Mouse (Mus musculus) right cerebral cortex, postnatal 25 days (tissue): Measurements from ENCODE around the gene Rapgef3.

Experiments used
- DNase-seq: peaks from one replicate; pipeline ENCODE4 v3.0.0; 2022

Gene Rapgef3

DNA sequence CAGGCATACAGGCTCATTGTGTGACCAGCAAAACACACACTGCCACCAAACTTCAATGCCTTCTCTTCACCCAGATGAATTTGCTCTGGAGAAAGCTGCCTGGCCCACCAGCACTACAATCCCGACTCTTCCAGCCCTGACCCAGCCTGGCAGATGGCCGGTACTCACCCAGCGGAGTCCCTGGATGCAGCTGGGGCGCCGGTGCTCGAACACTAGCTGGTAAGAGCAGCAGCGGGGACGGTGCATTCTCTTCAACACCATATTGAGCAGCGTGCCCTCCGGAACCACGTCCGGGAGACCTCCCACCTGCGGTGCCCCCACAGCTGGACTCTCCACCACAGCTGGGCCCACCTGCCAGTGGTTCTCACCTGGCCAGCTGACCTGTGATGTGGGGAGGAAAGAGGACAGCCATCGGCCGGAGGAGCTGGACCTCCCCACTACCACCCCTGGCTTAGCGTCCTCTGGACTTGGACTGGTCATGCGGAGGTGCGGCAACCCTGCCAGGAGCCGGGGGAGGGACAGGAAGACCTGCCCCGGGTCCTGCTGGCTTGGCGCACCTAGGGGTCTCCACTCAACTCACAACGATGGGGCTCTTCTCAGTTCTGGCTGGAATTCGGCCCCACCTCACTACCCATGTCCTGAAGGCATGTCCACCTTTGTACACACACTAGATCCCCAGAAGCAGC, 1.0 kb downstream of the Rapgef3 start:
- DNase-seq: no peak

DNA sequence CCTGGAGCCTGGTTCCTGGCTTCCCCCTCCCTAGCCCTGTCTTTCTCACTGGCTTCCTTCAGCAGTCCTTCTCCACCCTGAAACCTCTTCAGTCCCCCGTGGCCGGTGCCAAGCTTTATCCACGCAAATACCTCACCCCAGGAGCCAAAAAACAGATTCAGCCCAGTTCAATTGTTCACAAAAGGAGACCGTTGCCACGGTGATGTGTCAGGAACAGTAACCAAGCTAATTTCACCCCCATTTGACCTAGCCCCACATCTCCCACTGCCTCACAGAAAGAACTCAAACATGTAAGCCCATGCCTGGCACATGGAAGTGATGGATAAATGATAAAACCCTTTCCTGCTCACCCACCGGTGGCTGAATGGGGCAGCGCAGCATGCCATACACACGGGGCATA, 1.6 kb downstream of the Rapgef3 start:
- DNase-seq: no peak

DNA sequence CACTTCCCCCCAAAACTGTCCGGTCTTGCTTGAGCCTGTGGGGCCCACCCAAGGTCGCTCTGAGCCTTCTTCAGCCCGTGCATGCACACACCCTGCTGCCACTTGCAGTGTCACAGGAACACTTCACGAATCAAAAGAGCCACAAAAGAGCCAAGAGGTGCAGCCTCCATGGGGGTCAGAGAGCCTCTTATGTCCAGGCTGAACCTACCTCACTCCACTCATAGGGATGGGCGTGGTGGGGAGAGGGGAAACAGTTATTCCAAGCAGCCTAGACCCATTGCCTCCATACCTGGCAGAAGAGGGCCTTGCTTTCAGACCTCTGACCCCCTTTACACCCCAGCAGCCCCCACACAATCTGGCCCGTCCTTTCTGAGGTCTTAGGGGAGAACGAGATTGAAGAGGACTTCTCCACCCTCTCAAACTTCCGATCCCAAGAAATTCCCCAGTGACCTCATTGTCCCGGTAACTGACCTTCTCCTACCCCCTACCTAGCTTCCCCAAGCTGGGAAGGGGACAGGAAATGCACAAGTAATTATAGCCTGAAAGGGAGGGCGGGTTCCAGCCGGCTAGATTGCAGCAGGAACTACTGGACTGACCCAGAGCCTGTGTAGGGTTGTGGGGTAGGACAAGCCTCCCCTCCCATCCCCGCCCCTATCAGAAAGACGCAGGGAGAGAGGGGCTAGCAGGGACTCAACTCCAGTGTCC, 2.5 kb downstream of the Rapgef3 start:
- no peak for DNase-seq

DNA sequence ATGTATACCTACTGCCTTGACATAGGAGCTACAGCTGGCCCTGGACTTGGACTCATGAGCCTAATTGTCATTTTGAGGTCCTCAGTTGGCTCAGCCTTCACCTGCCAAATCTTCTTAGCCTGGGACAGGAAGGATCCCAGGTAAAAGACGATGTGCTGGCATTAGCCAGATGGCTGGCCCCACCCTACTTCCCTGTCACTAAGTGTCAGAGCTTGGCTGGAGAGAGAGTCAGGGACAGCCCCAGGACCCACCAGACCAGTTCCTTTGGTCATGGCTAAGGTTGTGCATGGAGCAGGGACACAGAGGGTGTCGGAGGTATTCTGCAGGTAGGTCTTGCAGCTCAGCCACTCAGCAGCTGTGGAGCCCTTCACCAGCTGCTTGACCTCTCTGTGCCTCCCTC, 3.2 kb downstream of the Rapgef3 start:
- no peak for DNase-seq

DNA sequence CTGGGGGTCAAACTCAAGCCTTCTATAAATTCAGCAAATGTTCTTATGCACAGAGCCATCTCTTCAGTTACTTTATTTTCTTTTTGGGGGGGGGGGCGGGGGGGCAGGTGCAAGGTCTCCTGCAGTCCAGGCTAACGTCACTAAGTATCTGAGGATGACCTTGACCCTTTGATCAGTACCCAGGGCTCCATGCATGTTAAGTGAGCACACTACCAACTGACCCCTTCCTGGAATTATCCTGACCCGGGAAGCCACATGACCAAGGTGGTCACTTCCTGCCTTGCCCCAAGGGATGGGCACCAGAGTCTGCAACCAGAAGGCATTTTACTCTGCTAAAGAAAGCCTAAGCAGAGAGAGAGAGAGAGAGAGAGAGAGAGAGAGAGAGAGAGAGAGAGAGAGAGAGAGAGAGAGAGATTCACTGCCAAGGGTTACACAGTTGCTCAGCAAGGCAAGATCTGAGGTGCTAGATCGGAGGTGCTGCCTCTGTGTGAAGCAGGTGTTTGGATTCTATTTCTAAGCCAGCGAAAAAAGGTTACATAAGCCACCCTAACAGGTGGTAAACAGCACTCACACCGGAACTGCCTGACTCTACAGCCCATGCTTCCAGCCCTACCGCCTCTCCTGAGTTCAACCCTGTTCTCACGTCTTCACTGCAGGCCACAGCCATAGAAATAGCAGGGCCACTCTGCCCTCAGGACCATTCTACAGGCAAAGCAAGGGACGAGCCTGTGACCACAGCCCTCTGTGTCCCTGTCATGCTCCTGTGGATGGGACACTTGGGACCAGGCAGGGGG, 4.3 kb downstream of the Rapgef3 start:
- no peak for DNase-seq

DNA sequence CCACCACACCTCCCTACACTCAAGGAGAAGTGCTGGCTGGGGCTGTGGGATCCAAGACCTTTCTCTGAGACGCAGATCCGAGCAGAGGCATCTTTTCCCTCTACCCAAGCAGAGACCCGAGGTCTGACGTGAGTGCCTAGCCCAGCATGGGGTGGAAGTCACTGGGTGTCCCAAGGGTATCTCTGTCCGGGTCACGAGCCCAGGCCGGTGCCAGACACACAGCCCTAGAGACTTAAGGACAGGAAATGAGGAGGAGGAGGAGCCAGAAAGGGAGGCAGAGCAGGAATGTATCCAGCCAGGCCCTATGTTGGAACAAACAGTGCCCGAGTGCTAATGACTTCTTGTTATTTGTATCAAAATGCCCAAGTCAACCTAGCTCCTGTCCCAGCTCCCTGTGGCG, 5.0 kb downstream of the Rapgef3 start:
- no peak for DNase-seq

DNA sequence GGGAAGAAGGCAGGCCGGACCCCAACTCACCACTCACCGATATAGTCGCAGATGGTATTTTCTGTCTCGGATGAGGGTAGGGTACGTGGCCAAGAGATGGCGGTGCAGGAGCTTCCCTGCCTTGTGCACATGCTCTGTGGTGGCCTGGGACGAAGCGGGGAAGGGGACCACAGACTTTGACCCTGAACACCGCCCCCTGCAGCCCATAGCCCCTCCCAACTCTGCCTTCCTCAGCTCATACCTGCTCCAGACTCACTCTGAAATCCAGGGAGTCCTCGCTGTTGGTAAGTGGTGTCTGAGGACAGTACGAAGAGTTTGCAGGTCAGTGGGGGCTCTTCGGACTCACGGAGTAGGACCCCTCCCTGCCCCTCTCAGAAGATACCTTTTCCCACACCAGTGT, 6.3 kb downstream of the Rapgef3 start:
- no peak for DNase-seq

DNA sequence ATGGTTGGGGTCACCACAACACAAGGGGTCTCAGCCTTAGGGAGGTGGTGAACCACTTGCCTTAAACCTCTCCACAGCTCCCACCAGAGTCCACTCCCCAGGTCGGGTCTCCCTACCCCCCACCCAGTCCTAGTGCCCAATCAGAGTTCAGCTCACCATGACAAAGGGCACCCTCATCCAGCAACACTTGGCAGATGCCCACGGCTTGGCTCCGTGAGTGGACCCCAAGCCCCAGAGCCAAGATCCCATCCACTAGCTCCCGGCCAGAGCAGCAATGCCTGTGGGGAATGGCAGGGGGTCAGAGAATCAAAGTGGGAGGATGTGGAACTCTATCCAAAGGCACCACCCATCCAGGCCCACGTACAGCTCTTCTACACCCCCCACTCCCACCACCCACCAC, 6.8 kb downstream of the Rapgef3 start:
- DNase-seq: no peak

DNA sequence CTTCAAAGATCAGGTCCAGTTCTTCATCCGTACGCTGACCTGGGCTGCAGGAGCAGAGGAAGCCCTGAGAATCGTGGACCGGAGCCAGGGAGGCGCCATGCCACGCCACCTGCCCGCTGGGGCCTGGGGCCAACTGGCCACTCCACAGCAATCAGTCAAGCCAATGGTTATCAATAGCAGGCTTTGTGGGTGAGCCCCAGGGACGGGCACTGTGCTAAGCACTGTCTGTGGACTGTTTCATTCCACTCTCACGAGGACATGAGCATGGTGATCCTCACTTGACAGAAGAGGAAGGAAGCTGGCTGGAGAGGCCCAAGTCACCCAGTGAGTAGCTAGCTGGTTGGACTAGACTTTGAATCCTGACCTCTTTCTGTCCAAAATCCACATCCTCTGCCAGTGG, 7.8 kb downstream of the Rapgef3 start:
- DNase-seq: peak; percentile 55

DNA sequence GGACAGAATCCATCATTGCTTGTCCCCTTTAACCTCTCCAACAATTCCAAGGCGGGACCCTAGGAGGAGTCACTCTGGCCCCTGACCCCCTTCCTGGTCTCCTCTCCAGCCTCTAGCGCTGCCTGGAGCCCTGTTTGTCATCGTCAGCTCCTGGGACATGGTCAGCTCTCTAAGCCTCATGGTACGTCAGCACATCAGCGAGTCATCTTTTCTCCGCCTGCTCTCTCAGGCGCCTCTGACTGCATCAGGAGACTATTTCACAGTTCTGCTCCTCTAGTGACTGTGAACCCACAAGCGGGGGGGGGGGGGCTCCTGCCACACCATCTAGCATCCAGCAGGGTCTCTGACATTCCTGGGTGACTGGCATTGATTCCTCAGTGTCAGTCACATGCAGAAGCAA, 12.4 kb downstream of the Rapgef3 start:
- no peak for DNase-seq

DNA sequence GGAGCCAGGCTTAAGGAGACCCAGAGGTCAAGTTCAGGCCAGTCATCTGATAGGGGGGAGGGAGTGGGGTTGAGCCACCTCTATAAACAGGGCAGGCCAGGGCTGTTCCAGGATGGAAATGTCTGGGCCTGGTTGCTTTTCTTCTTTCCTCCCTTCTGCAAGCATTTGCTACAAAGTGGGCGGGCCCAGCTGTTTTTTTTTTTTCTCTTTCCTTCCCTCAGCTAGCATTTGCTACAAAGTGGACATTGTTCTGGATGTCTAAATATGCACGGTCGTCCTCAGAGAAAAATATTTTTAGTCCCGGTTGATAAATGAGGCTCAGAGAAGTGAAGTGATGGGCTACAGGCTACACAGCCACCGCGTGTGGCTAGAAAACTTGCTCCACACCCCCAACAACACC, 13.3 kb downstream of the Rapgef3 start:
- no peak for DNase-seq

DNA sequence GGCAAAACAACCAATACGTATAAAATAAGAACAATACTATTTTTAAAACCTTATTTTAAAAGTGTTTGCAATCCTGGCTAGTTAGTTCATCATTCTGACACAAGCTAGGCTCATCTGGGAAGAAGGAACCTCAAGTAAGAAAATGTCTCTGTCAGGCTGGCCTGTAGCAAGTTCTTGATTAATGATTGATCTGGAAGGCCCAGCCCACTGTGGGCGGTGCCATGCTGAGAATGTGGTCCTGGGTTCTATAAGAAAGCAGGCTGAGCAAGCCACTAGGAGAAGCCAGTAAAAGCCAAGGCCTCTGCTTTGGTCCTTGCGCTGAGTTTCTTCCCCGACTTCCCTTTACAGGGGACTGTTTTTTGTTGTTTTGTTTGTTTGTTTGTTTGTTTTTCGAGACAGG, 15.3 kb downstream of the Rapgef3 start:
- DNase-seq: no peak

DNA sequence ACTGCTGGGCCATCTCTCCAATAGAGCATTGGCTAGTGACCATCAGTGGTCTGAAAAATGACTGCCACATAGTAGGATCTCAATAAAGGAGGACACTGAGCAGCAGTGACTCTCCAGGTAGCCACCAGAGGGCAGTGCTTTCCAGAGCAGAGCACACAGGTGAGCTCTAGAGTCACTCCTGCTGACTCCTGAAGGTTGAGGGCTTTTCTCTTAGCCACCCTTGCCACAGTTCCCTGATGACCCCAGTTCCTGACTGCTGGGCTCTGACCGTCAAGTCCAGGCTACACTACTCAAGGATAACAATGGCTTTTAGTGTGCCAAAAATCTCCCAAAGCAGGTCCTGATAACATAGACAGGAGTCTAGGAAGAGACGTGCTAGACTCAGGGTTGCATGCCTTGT, 16.1 kb downstream of the Rapgef3 start:
- DNase-seq: no peak

DNA sequence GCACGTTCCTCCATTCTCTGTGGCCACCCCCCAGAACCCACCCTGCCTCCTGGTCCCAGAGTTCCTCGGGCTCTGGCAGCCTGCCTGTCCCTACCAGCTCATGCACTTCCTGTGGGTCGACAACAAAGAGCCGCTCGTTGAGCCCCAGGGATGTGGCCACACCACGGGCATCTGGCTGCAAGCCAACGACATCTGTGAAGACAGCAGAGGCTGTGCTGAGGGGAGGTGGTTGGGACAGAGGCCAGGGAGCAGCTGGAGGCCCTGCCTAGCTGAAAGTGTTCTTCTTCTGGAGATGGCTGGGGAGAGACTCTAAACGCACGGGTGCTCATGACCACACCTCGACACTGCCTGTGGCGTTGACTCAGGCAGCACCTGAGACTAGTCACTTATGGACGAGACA, 17.1 kb downstream of the Rapgef3 start:
- peak; percentile 73 for DNase-seq

DNA sequence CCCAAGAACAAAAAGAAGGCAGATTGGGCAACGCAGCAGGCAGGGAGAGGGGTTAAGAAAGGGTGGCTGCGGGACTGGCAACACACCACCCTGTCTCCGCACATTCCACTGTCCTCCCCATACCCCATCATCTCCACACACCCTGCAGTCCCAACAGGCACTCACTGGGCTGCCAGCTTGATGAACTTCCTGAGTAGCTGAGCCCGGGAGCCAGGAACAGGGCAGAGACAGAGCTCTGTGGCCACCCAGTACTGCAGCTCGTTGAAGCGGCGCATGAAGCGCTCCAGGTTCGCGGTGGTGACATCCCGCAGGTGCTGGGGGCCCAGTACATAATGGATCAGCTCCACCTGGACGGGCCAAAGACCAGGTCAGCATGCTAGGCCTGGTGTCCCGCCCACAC, 17.9 kb downstream of the Rapgef3 start:
- no peak for DNase-seq

DNA sequence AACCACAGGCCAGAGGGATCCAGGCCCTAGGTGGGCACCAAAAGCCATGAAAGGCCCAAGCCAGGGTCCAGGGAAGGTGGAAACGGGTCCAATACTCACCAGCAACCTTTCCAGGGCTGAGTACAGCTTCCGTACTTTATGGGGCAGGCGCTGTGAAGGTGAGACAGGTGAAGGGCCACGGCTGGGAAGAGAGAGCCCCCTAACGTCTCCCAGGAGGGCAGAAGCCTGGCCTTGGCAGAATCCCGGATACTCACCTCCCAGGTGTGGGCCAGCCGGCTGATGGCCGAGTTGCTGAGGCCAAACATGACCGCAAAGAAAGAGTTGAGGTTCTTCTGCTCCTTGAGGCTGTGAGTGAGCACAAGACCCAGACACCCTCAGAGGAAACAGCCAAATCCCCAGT, 18.4 kb downstream of the Rapgef3 start:
- DNase-seq: no peak

DNA sequence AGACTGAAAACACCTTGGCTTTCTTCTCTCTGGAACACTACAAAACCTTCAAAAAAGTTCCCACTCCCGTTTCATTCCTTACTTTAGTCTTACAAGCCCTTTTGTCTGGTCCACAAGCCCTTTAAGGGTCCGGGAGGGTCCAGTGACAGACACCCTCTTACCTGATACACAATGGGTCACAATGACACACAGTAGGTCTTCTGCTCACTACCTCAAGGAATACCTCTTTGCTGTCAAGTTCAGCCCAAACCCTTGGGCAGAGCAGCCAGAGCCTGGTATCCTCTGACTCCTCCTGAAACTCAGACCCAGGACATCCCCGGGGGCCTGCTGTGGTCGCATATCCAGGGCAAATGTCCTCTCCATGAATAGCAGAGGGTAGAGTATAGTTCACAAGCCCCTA, 18.8 kb downstream of the Rapgef3 start:
- DNase-seq: no peak

DNA sequence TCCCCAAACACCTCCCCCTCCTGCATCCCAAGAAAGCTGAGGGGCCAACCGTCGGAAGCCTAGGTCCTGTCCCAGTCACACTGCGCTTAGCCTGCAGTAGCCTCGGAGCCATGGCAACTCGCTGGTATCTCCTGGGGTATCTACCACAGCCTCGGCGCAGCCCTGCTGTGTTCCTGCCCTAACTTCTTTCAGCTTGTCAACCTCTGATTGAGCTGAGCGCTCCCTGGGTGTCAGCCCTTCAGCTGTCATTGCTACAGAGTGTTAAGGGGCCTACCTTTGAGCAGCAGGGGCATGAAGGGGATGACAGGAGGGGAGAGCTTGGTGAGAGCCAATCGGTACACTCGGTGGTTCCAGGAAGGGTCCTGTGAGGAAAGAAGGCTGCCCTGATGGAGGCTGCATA, 19.5 kb downstream of the Rapgef3 start:
- no peak for DNase-seq

DNA sequence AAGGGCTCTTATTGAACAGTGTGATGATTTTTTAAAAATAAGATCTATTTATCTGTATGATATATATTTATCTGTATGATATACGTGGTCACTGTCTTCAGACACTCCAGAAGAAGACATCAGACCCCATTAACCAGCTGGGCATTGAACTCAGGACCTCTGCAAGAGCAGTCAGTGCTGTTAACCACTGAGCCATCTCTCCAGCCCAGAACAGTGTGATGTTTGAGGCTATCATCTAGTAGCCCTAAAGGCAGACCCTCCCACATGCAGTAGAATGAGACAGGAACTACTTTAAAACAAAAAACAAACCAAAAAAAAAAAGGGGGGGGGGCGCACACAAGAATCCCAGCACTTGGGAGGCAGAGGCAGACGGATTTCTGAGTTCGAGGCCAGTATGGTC, 20.3 kb downstream of the Rapgef3 start:
- DNase-seq: no peak

DNA sequence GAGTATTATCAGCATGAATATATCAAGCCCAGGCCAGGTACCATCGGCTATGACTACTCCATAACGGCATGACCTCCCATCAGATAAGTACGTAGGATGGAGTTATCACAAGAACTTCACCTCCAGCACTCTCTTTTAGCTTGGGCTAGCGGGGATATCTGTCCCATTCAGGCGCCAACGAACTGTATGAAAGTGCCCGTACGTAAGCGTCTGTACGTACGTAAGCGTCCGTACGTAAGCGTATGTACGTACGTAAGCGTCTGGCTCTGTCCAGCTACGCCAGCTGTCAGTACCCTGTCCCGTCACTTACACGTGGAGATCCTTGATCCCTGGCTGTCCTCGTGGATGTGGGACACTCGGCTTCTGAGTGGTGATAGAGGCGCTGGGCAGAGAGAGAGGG, 21.0 kb downstream of the Rapgef3 start:
- DNase-seq: no peak

DNA sequence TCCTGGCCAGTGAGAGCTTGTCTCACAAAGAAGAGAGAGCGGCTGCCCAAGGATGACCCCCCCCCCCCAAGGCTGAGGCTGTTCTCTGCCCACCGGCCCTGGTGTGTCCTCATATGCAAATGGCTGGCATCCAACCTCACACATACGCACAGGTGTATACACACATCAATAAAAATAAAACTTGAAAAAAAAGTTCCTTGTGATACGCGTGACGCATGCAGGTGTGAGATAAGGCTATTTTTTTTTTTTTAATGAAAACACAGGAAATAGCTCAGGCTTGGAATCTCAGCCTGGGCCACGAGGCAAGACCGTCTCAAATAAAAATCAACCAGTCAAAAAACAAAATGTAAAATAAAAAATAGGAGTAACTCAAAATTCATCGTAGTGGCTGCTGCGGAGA, 21.5 kb downstream of the Rapgef3 start:
- DNase-seq: no peak

DNA sequence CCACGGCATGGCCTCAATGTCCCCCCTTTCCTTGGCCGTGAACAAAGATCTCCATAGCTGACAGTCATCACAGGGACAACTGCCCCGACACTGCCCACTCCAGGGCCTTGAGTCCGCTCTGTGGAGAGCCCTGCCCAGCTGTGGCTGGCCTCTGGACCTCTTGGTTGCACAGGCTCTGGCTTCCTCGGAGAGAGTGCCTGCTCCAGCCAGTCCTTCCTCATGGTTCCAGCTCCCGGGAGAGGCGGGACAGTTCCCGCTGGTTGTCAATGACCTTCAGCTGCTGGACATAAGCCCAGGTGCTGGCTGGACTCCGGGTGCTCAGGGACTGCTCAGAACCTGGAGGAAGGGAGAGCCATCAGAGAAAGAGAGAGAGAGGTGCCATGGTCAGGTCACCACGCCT, 22.4 kb downstream of the Rapgef3 start:
- no peak for DNase-seq

DNA sequence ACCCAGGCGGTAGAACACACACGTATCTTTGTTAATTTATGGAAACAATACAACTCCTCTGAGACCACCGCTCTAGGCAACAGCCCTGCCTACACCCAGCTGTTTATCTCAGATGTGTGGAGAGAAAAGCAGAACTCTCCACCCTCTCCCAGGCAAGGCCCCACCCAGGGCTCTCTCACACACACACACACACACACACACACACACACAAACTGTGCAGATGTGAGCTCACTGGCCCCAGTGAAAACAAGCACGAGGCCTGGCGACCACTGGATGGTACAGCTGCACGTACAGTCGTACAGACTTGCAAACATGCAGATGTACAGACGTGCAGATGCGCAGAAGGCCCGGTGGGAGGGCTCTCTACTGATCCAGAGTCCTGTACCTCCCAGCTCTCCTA, 22.8 kb downstream of the Rapgef3 start:
- no peak for DNase-seq

DNA sequence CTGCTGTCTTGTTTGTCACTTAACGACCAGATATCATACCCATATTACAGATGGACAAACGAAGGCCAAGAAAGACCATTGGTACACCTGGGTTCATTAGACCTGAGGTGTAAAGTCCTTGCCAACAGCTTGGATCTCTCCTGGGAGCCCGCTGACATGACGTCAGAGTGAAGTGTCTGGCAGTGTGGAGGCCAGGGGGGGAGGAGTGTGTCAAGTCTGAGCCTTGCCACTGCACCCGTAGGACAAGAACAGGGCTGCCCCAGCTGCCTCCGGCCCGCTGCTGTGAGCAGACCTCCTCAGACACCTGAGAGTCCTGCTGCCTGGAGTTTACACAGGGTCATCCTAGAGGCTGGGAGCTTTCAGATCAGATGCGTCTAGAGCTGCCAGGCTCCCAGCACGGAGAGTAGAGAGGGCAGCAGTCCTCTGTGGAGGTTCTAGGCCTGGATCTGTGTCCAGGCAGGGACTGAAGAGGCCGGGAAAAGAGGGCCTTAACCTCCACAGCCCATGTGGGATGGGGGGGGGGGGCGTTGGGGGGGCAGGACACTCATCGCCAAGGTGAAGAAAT, 23.7 kb downstream of the Rapgef3 start:
- no peak for DNase-seq
